Mouse (Mus musculus) lung, adult 2 months (tissue): ENCODE results near the gene Actr3b. TPM values are rescaled to one million over a fixed set of nuclear protein-coding genes. Genes with fewer than 3 reads are reported as not detected.

Experiments used
- DNase-seq: peaks from one replicate; pipeline ENCODE4 v3.0.0; 2022
- H3K4me1 ChIP-seq: fragments of 200-500 bp; 2 replicates; pipeline ENCODE4 v1.6.1; 2011; ENCODE audit warnings: low read length; ENCODE audit not compliant: control insufficient read depth, insufficient read depth
- H3K4me3 ChIP-seq: fragments of 200-500 bp; replicated peaks from 2 replicates; pipeline ENCODE3; 2011; ENCODE audit warnings: low read depth, mild to moderate bottlenecking, control low read depth, low read length; ENCODE audit errors: extremely low read depth
- CTCF ChIP-seq: fragments of 200-500 bp; IDR thresholded peaks from 2 replicates; pipeline ENCODE4 v1.5.1; 2011; ENCODE audit warnings: mild to moderate bottlenecking, low read length, control low read depth; ENCODE audit not compliant: insufficient read depth
- POLR2A ChIP-seq: fragments of 200-500 bp; IDR thresholded peaks from 2 replicates; pipeline ENCODE4 v1.6.1; 2011; ENCODE audit warnings: low read depth, mild to moderate bottlenecking, control low read depth, low read length, borderline replicate concordance; ENCODE audit errors: extremely low read depth
- WGBS: fragments of 180-500 bp; shearing (Covaris S2); methylation state at CpG from one replicate; pipeline ENCODE4 v1.1.7; 2018; 5-methylcytosine and 5-hydroxymethylcytosine counted together
- polyA plus RNA-seq: library from polyadenylated mRNA; depleted of rRNA; stranded (reverse); fragments of >200 nt; gene quantifications from 2 replicates; pipeline ENCODE4 v1.2.3, GENCODE M21; 2012; rRNA removed

The Actr3b gene
- polyA plus RNA-seq, 1 experiment, result 1.0 TPM

DNA sequence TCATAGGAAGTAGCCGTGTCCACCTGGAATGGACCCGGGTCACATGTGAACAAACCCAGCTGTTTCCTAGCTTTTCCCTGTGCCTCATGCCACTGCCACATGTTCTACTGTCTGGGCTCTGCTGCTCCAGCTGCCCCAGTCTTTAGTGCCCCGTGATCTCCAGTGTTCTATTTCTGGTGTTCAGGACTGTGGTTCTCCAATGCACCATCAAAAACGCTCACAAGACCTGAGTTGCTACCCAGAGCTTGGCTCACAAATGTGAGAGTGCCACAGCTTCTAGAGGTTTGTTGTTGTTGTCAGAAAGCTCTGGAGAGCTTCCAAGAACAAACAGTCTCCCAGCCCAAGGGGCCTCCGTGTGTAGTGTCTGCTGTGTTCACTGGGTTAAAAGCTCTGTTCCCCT lies 117.5 kb downstream of the Actr3b start:
- 68% methylated on average over 5 of the region's 5 CpGs for WGBS
- Histone ChIP-seq H3K4me3 (no peak overlapping the region), H3K4me1 (no peaks in the 10 kb centered on the region)
- DNase-seq, result no peak
- TF ChIP-seq CTCF, result no peak
- TF ChIP-seq POLR2A, result no peak

DNA sequence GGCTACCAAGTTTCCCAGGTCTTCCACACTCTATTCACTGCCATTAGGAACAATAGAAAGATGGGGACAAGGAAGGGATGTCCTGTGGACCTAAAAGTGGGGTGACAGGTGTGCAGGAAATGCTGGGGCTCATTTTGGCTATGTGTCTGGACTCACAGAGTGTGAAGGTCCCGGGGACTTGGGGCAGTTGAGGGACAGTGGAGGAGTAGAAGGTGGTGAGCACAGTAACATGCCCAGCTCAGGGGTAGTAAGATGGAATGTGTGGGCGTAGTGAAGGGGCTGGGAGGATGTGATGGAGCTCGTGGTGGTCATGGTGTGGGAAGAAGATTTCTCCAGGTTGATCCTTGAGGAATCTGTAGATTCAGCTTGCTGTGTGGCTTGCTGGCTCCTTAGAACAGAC lies 118.2 kb downstream of the Actr3b start:
- DNase-seq, result no peak
- WGBS, result 76% methylated on average over 3 of the region's 3 CpGs

DNA sequence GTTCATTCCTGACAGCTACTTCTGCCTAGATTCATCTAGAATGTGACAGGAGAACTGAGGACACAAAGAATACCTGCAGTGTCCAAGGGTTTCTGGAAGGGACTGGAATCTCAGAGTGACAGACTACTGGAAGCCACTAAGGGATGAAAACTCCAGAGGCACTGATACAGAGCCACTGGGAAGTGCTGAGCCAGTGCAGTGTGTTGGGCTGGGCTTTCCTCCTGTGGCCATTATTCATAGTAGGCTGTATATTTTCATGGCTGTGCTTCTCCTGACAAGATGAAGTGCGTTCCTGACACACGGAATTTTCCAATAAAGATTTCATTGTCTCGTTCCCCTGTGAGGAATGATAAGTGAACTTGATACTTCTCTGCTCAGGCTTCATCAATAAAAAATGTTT lies 126.9 kb downstream of the Actr3b start:
- Histone ChIP-seq H3K4me3 (no peak overlapping the region), H3K4me1 (no peaks in the 10 kb centered on the region)
- WGBS, result 68% methylated on average over 3 of the region's 3 CpGs
- no peak for DNase-seq
- no peak for TF ChIP-seq POLR2A
- no peak for TF ChIP-seq CTCF

More for the DNA sequence above, 118.2 kb downstream of the Actr3b start:
- no peak for TF ChIP-seq CTCF
- TF ChIP-seq POLR2A, result no peak
- Histone ChIP-seq H3K4me3 (no peak overlapping the region), H3K4me1 (no peaks in the 10 kb centered on the region)

DNA sequence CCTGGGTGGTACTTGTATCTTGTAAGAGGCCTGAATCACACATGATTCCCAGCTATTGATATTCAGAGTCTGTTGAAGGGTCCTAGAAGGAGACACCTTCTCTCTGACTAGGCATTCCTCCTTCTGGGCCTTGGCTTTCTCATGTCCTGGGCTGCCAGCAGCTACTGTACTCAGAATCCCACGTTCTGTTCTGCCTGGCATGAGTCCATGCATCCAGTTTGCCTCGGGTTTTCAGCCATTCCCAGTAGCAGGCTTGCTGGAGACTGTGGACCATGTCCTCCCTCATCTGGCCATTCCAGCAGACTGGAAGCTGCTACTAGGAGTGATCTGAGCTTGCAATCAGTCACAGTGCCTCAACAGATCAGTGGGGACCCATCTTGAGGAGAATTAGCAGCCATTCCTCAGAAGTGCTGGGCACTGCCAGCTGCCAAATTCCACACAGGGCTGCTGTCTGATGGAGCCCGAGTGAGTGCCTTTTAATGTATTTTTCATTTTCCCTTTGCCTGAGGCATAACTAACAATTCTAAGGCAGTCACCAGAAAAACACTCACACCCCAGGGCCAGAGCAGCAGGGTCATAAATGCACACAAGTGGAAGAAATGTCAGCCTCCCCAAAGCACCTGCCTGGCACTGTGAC lies 130.1 kb downstream of the Actr3b start:
- no peak for TF ChIP-seq CTCF
- no peak for TF ChIP-seq POLR2A
- no peak for DNase-seq
- H3K4me3 ChIP-seq, result no peak overlapping the region
- WGBS, result 27% methylated on average over 3 of the region's 3 CpGs
- H3K4me1 ChIP-seq, result no peaks in the 10 kb centered on the region

DNA sequence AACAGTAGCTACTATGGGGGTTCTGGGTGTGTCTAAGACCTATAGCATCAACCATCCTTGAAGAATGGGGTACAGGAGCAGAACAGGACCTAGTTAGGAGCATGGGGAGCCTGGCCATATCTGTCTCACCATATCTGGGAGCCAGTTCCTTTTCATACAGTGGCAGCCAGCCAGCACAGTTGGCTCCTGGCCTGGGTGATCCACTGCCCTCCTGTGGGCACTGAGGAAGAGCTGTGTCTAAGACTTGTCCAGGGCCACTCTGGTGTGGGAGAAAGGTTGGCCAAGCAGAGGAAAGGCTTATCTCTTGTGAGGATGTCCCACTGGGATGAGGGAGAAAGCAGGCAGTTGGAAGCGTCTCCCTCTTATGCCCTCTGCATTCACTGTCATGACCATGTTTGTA lies 131.5 kb downstream of the Actr3b start:
- no peak overlapping the region for H3K4me3 ChIP-seq
- H3K4me1 ChIP-seq, result no peaks in the 10 kb centered on the region
- WGBS, result 54% methylated on average over 1 of the region's 1 CpGs
- DNase-seq, result no peak
- TF ChIP-seq POLR2A, result no peak
- TF ChIP-seq CTCF, result no peak

Other genes with a start within 250 kb of the Actr3b start
- gene Cct8l1, start 243.9 kb upstream of the Actr3b start, polyA plus RNA-seq, result not detected in 2 replicates
- gene Xrcc2, start 54.2 kb upstream of the Actr3b start, polyA plus RNA-seq, result 2.8 and 3.8 TPM in 2 replicates
- not detected in 2 replicates for gene Gm21663, start 182.4 kb downstream of the Actr3b start, polyA plus RNA-seq
- not detected in 2 replicates for gene Gm21671, start 194.4 kb downstream of the Actr3b start, polyA plus RNA-seq
- gene Gm21680, start 212.7 kb downstream of the Actr3b start, polyA plus RNA-seq, result not detected in 2 replicates
- not detected in 2 replicates for gene Gm21698, start 228.7 kb downstream of the Actr3b start, polyA plus RNA-seq
- not detected in 2 replicates for gene Gm1979, start 244.8 kb downstream of the Actr3b start, polyA plus RNA-seq